Mouse (Mus musculus): ENCODE measurements at regions not wholly inside any gene's neighbourhood (a gene's known extent, or its start where the extent isn't known, plus 50 kb on each side); places are given as distances from the start of the nearest gene placed in this dataset.

GRCm38 (mm10) chr1:183895936-183896335 is 117.2 kb upstream of the Dusp10 start:
- no peak for TF ChIP-seq CTCF (IDR thresholded peaks at IDR 0.05; ENCODE audit: control insufficient read depth, insufficient read depth, low read length)
- TF ChIP-seq POLR2A (IDR thresholded peaks at IDR 0.05; ENCODE audit: borderline replicate concordance, control insufficient read depth, low read depth, low read length), result no peak
